Mouse (Mus musculus) mouse embryonic stem cell (cell line): ENCODE measurements at regions not wholly inside any gene's neighbourhood (a gene's known extent, or its start where the extent isn't known, plus 50 kb on each side); places are given as distances from the start of the nearest gene placed in this dataset.

Source experiments
- in situ Hi-C, 2 experiments: fragments of 300-500 bp; cut with MboI; formaldehyde crosslinking; loops; 1 replicate in 1 of 2; 3 replicates in 1 of 2; pipeline ENCODE4 v1.14.3; 2019 to 2020; ENCODE audit warnings: low sequenced_read_pairs in 2 of 2, low pct_unique_long_range_greater_than_20kb in 1 of 2, mixed read lengths in 1 of 2; ENCODE audit not compliant: unreplicated experiment in 1 of 2

GRCm38 (mm10) chr9:41337375-41337774 is 175.9 kb upstream of the Ubash3b start:
- in situ Hi-C loops = no loop called here

DNA sequence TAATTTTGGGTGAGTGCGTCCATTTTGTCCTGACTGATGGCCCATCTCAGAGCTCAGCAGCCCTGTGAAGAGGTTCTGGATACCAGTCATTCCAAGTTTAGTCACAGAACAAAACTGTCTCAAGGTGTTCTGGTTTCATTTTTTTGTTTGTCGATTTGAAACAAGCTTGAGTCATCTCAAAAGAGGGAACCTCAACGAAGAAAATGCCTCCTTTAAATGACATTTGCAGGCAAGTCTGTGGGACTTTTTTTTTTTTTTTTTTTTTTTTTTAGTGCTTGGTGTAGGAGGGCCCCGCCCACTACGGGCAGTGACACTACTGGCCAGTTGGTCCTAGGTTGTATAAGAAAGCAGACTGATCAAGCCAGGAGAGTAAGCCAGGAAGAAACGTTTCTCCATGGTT is 175.3 kb upstream of the Ubash3b start:
- in situ Hi-C loops = no loop called here

DNA sequence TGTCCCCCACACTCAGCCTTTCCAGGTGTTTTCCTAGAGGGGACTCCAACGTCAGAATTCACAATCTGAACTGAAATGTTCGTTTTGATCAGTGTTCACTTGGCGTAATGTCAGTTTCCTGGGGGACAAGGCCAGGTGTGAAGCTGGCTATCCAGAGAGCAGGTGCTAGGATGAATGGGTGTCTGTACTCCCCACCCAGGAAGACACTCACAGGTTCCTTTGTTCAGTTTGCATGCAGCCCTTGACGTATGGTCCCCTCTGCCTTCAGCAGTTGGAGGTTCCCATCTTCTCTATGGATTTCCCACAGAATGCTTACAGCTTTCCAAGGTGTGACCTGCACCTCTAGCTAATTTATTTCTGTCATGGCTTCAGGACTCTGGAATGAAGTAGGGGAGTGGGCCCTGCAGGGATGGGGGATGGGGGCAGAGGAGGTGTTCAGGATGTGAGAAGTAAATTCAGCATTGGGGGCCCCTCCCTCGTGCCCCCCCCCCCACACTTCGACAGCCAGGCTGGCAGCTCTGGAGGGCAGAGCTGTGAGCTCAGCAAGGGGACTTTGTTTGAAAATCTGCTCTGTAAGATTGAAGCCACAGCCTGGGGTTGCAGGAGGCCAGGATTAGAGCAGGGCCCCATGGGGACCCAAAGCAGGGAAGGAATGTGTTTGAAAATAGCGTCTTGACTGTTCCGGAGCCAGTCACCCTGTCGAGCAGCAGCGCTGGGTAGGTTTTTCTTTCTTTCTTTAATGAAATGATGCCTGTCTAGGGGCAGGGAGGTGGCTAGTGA is 173.2 kb upstream of the Ubash3b start:
- in situ Hi-C loops = no loop called here

- in situ Hi-C loops = no loop called here
Observed at GRCm38 (mm10) chr9:41333526-41333925, 172.0 kb upstream of the Ubash3b start.

GRCm38 (mm10) chr9:41328959-41329358 is 167.5 kb upstream of the Ubash3b start:
- in situ Hi-C loops = no loop called here

DNA sequence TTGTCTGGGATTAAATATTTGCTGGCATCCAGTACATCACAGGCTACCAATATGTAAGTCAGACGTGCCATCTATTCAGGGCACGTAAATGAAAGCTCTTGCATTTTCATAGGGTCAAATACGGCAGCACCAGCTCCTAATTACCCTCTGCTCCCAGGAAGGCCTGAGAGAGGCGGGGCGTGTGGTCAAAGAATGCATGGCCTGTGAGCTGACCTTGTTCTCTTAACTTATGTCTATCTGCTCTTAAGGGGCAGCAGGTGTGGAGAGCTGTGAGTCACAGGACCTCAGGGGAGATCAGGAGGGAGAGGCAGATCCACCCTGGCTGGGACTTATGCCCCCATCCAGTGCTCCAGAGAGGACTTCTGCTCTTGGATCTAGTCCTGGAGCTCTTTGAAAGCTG is 167.0 kb upstream of the Ubash3b start:
- in situ Hi-C loops = no loop called here

DNA sequence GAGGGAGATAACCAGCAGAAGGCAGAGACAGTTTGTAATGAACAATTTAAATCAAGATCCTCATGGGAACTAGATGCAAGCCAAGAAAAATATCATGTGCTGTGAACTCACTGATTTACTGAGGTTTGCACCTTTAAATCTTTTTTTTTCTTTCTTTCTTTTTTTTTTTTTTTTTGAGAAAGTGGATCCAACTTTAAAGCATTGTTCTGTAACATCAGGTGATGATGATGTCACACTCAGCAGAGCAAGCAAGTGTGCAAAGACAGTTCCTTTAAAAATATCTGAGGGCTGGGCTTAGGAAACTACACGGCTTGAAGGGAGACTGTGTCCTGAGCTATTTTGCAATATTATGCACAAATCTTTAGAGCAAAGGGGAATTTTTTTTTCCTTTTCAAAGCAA is 166.6 kb upstream of the Ubash3b start:
- in situ Hi-C loops = no loop called here

- in situ Hi-C loops = no loop called here
Observed at GRCm38 (mm10) chr9:41327561-41327960, 166.1 kb upstream of the Ubash3b start.

GRCm38 (mm10) chr9:41326772-41327560 is 165.5 kb upstream of the Ubash3b start:
- in situ Hi-C loops = no loop called here

DNA sequence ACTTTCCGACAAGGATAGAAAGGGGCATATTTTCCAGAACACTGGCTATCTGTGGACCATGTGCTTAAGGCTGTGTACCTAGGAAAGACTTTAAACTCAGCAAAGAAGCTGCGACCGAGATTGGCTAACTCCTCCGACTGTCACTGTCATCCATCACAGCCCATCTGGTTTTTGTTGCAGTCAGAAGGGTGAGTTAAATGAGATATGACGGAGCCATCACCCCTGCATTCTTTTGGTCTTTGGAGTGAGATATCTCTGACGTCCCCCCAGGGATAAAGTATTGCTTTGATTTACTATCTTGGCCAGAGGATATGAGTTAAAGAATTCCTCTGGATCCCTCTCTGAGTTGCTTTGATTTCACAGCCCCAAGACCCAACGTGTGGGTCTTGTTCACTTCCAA is 160.0 kb upstream of the Ubash3b start:
- in situ Hi-C loops = no loop called here

DNA sequence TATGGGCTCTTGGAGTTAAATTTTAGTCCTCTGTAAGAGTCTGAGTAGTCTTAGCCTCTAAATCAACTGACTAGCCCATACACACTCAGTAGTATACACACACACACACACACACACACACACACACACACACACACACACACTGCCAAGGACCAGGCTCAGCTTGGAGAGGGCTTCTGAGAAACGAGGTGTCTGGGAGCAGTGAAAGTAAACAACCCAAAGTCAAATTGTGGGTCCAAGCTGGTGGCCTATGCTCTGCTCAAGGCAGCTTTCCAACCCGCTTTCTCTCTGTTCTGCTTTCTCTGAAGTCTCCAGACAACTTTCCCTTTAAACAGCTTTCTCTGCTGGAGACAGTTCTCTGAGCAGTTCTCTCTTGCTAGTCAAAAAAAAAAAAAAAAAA is 157.6 kb upstream of the Ubash3b start:
- in situ Hi-C loops = no loop called here

- in situ Hi-C loops = no loop called here
Observed at GRCm38 (mm10) chr9:41306229-41306628, 144.7 kb upstream of the Ubash3b start.

DNA sequence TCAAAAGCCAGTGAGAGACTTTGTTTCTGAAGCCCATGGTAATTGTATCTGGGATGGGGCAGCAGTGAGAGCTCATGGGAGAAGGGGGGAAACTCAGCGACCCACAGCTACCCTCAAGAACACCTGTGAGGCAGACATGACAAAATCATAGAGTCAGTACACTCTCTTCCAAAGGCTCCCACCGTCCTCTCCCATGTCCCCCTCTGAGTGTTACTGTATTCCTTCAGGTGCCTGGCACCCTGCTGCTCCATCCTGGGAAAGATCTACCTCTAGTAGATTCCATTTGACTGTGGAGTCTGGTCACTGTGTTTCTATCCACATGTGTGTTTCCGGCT is 142.0 kb upstream of the Ubash3b start:
- in situ Hi-C loops = no loop called here

- in situ Hi-C loops = no loop called here
Observed at GRCm38 (mm10) chr9:41302809-41303493, 141.5 kb upstream of the Ubash3b start.

GRCm38 (mm10) chr9:41286145-41286468 is 124.6 kb upstream of the Ubash3b start:
- in situ Hi-C loops = no loop called here

DNA sequence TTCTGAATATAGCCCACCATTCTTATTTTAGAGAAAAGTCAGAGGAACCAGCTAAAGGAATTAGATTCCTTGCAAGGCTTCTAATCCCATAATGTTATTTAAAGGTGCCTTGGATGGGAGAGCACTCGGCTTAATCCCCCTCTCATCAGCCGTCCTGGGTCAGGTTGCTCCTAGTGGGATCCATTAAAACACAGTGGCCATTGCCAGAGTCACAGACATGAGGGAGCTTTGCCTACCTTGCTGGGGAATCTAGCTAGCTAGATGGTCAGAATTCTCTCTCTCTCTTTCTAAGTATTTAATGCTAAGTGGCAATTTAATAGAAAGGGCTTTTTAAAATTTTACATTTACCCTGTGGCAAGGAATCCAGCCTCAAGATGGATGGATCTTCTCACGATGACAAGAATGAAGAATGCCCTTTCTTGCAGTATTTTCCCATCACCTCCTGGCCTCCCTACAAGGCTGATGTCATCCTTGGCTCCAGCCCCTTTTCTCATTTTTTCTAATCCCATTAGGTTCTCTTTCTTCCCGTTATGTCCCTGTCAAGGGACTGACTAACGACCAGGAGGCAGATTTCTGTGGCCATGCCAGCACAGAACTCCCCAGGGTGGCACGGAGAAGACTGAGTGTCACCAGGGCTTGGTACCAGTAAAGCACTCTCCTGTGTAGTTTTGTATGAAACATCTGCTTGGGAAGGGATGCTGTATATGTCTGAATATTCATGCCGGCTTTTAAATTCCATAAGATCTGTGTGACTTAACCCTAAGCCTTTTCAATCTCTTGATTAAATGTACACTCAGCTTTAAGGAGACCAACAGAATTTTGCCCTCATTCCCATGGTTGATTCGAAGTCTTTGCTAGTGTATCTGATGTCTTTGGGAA is 124.0 kb upstream of the Ubash3b start:
- in situ Hi-C loops = no loop called here

DNA sequence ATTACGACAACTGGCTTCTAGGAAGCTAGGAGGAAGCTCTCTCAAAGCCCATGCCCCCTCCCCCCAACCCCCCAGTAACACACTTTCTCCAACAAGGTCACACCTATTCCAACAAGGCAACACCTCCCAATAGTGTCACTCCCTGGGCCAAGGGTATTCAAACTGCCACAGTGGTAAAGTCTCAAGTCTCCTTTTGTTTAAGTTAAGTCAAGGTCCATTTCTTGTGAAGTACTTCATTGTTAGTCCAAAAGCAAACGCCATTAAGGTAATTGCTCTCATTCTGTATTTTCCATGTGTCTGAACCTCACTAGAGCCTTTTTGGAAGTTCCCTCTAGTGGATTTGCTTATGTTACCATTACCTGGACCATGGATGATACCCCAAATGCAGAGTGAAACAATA is 116.2 kb upstream of the Ubash3b start:
- in situ Hi-C loops = no loop called here

- in situ Hi-C loops = no loop called here
Observed at GRCm38 (mm10) chr9:41273839-41274271, 112.4 kb upstream of the Ubash3b start.
